Mouse (Mus musculus) kidney, embryonic 14.5 days (tissue): ENCODE data around the gene Kcnmb3. TPM values are rescaled to one million over a fixed set of nuclear protein-coding genes. Genes with fewer than 3 reads are reported as not detected.
A peak's percentile ranks its signal among the peaks of the same experiment; 100 is the strongest.

Experiments used
- ATAC-seq: fragments of 200-750 bp; cut with Nextera tagmentation; 2 replicates; pipeline ENCODE4 v1.8.0; 2017; ENCODE audit warnings: moderate number of reproducible peaks, mild to moderate bottlenecking, moderate TSS enrichment, moderate library complexity; ENCODE audit not compliant: low FRiP score, low TSS enrichment
- H3K27ac ChIP-seq: fragments of 300-500 bp; sonication (generic); 2 replicates; pipeline ENCODE4 v1.5.1; 2014; ENCODE audit warnings: low read depth, mild to moderate bottlenecking, low read length, moderate library complexity, mixed read lengths
- H3K27me3 ChIP-seq: fragments of 300-500 bp; sonication (generic); 2 replicates; pipeline ENCODE4 v1.6.1; 2014; ENCODE audit warnings: mild to moderate bottlenecking, low read length; ENCODE audit not compliant: control insufficient read depth, insufficient read depth
- H3K36me3 ChIP-seq: fragments of 300-500 bp; sonication (generic); 2 replicates; pipeline ENCODE4 v1.6.1; 2014; ENCODE audit warnings: low read length, mixed read lengths; ENCODE audit not compliant: control insufficient read depth, insufficient read depth
- H3K4me1 ChIP-seq: fragments of 300-500 bp; sonication (generic); 2 replicates; pipeline ENCODE4 v1.6.1; 2014; ENCODE audit warnings: low read length, mixed read lengths; ENCODE audit not compliant: control insufficient read depth, insufficient read depth
- H3K4me2 ChIP-seq: fragments of 300-500 bp; sonication (generic); replicated peaks from 2 replicates; pipeline ENCODE4 v1.6.1; 2014; ENCODE audit warnings: low read depth, mild to moderate bottlenecking, low read length
- H3K4me3 ChIP-seq: fragments of 300-500 bp; sonication (generic); 2 replicates; pipeline ENCODE4 v1.5.1; 2014; ENCODE audit warnings: mild to moderate bottlenecking, low read length
- H3K9ac ChIP-seq: fragments of 300-500 bp; sonication (generic); 2 replicates; pipeline ENCODE4 v1.6.1; 2014; ENCODE audit warnings: low read depth, mild to moderate bottlenecking, low read length, moderate library complexity
- H3K9me3 ChIP-seq: fragments of 300-500 bp; sonication (generic); 2 replicates; pipeline ENCODE4 v1.6.1; 2016; ENCODE audit warnings: low read length; ENCODE audit not compliant: control insufficient read depth
- WGBS: fragments of 180-500 bp; shearing (Covaris S2); extraction: QIAGEN DNeasy Blood & Tissue Kit; methylation state at CpG from one replicate; pipeline ENCODE4 v1.1.7; 2014; 5-methylcytosine and 5-hydroxymethylcytosine counted together
- polyA plus RNA-seq: library from polyadenylated mRNA; unstranded; fragments of >200 nt; fragmentation: Nextera tagmentation; extraction: Ambion mirVana; gene quantifications from 2 replicates; pipeline ENCODE4 v1.2.1, GENCODE M21; 2014

Kcnmb3 gene
- not detected in 2 replicates for polyA plus RNA-seq

GRCm38 (mm10) chr3:32492097-32493090, at the start of gene Kcnmb3:
Gene Kcnmb3 (minus strand): TSS chr3:32492231.
- H3K4me2 ChIP-seq: no peak within 1 kb of the TSS
- H3K36me3 ChIP-seq: no peaks in the 10 kb centered on the region
- no peak within 1 kb of the TSS for H3K4me3 ChIP-seq
- H3K9me3 ChIP-seq: no peaks in the 10 kb centered on the region
- 83% methylated on average over 11 of the region's 11 CpGs for WGBS
- H3K27me3 ChIP-seq: no peaks in the 10 kb centered on the region
- no peak for ATAC-seq
- no peaks in the 10 kb centered on the region for H3K4me1 ChIP-seq
- no peak within 1 kb of the TSS for H3K27ac ChIP-seq
- H3K9ac ChIP-seq: no peak within 1 kb of the TSS

- Histone ChIP-seq H3K36me3 (peaks cover 30% of the 10 kb centered on the region; the same call in 1 of the 2 replicates), H3K27ac (no peak overlapping the region), H3K27me3 (no peaks in the 10 kb centered on the region), H3K9me3 (no peaks in the 10 kb centered on the region), H3K4me2 (no peak overlapping the region), H3K4me3 (no peak overlapping the region), H3K4me1 (no peaks in the 10 kb centered on the region), H3K9ac (no peak overlapping the region)
- no peak for ATAC-seq
- WGBS: 95% methylated on average over 5 of the region's 5 CpGs
These were observed 46.1 kb upstream of the Kcnmb3 start for GRCm38 (mm10) chr3:32538091-32538490.

DNA sequence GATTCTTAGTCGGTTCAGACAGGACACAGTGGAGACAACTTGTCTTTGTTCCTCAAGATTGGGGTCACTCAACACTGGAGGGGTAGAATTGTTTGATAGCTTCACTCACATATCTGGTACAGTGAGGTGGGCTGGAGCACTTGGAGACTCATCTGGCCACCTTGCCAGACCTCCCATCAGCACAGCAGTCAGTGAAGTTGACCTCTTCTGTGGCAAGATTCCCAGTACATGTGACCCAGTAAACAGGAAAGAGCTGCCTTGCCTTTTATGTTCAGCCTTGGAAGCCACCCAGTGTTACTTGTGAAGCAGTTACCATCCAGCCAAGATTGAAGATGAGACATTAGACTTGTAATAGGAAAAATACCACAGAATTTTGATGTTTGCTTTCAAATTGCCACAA, 45.5 kb upstream of the Kcnmb3 start:
- peaks cover 27% of the 10 kb centered on the region; the same call in 1 of the 2 replicates for H3K36me3 ChIP-seq

GRCm38 (mm10) chr3:32535692-32536091, 43.7 kb upstream of the Kcnmb3 start:
- Histone ChIP-seq H3K4me1 (no peaks in the 10 kb centered on the region), H3K9me3 (no peaks in the 10 kb centered on the region), H3K27ac (no peak overlapping the region), H3K4me2 (no peak overlapping the region), H3K36me3 (peaks cover 24% of the 10 kb centered on the region; the same call in 1 of the 2 replicates), H3K9ac (no peak overlapping the region), H3K27me3 (no peaks in the 10 kb centered on the region), H3K4me3 (no peak overlapping the region)
- 71% methylated on average over 1 of the region's 1 CpGs for WGBS
- ATAC-seq: no peak

More for the DNA sequence above, 45.5 kb upstream of the Kcnmb3 start:
- Histone ChIP-seq H3K27ac (no peak overlapping the region), H3K9me3 (no peaks in the 10 kb centered on the region), H3K9ac (no peak overlapping the region), H3K4me3 (no peak overlapping the region), H3K27me3 (no peaks in the 10 kb centered on the region), H3K4me1 (no peaks in the 10 kb centered on the region), H3K4me2 (no peak overlapping the region)
- no peak for ATAC-seq
- 97% methylated on average over 1 of the region's 1 CpGs for WGBS

DNA sequence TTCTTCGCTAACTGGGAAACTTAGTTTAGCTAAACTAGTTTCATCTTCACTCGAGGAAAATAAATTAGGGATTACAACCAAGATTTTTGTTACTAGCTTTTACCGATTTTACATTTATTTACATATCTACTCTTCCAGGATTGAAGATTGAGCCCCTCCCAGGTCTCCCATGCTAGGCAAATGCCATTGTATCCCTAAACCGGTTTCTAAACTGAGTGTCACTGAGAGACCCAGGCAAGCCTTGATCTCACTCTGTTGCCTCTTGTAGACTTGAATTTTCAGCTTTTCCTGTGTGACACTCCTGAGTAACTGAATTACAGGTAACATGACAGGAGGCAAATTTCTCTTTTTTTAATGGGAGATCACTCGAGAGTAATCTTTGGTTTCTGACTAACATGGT, 38.0 kb upstream of the Kcnmb3 start:
- no peak overlapping the region for H3K27ac ChIP-seq
- peaks cover 8% of the 10 kb centered on the region; the same call in 1 of the 2 replicates for H3K9me3 ChIP-seq
- ATAC-seq: no peak
- peak overlapping the region; percentile 78; the same call in 1 of the 2 replicates for H3K9ac ChIP-seq
- 12% methylated on average over 5 of the region's 5 CpGs for WGBS
- H3K4me2 ChIP-seq: peak overlapping the region; percentile 43
- H3K27me3 ChIP-seq: no peaks in the 10 kb centered on the region
- H3K36me3 ChIP-seq: peaks cover 8% of the 10 kb centered on the region; the same call in 1 of the 2 replicates
- no peaks in the 10 kb centered on the region for H3K4me1 ChIP-seq
- peak overlapping the region; percentile 79 for H3K4me3 ChIP-seq

DNA sequence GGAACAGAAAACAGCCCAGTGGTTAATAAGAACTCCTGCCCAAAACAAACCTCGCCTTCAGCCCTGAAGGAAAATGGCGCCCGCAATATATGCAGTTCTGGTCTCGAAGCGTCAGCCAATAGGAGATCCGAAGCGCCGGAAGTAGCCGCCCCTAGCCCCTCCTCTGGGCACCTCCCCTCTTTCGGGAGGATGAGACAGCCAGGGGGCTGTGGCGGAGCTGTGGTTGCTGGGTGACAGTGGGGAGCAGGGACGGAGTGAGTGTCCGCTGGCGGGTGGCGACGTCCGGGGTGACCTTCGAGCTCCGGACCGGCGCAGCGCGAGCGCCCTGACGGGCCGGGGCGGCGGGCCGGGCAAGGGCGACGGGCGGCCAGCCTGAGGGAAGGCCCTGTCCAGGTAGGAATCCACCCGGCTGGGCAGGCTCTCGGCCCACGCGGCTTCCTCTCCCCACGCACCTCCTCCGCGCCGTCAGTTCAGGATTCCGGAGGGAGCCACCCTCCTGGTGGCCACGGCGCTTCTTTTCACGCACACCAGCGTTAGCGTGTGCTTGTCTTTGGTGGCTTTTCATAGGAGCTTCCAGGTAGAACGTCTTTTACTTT, 37.4 kb upstream of the Kcnmb3 start, which contains the start of gene Mfn1:
Gene Mfn1 (plus strand): TSS at position 163 of the 596 bp plus-strand sequence.
- Histone ChIP-seq H3K9ac (peak within 1 kb of the TSS; percentile 78), H3K9me3 (peaks cover 8% of the 10 kb centered on the region; the same call in 1 of the 2 replicates)

DNA sequence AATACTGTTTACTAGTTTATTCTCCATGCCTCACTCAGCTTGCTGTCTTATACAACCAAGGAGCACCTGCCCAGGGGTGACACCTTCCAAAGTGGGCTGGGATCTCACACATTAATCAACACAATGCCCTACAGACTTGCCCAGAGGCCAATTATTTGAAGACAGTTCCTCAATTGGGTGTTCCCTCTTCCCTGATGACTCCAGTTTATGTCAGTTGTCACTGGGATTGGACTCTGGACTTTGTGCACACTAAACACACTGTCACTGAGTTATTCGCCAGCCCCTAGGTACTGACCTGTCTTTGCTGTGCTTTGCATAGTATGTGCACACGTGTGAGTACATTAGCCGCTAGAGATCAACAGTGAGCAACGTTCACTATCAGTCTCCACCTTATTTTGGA, 35.1 kb upstream of the Kcnmb3 start:
- H3K9ac ChIP-seq: no peak overlapping the region
- H3K36me3 ChIP-seq: peaks cover 6% of the 10 kb centered on the region
- no peak for ATAC-seq
- no peak overlapping the region for H3K27ac ChIP-seq
- peaks cover 12% of the 10 kb centered on the region; the same call in 1 of the 2 replicates for H3K9me3 ChIP-seq
- 93% methylated on average over 4 of the region's 4 CpGs for WGBS
- H3K4me3 ChIP-seq: no peak overlapping the region
- H3K4me1 ChIP-seq: no peaks in the 10 kb centered on the region
- no peak overlapping the region for H3K4me2 ChIP-seq
- H3K27me3 ChIP-seq: no peaks in the 10 kb centered on the region

More for the DNA sequence above, 37.4 kb upstream of the Kcnmb3 start, which contains the start of gene Mfn1:
- peak within 1 kb of the TSS; percentile 79 for H3K4me3 ChIP-seq
- H3K4me1 ChIP-seq: no peaks in the 10 kb centered on the region
- ATAC-seq: peak; percentile 100
- H3K27me3 ChIP-seq: no peaks in the 10 kb centered on the region
- WGBS: 0% methylated on average over 46 of the region's 47 CpGs
- H3K27ac ChIP-seq: peak within 1 kb of the TSS; percentile 49; the same call in 1 of the 2 replicates
- peaks cover 3% of the 10 kb centered on the region; the same call in 1 of the 2 replicates for H3K36me3 ChIP-seq
- H3K4me2 ChIP-seq: peak within 1 kb of the TSS; percentile 43

DNA sequence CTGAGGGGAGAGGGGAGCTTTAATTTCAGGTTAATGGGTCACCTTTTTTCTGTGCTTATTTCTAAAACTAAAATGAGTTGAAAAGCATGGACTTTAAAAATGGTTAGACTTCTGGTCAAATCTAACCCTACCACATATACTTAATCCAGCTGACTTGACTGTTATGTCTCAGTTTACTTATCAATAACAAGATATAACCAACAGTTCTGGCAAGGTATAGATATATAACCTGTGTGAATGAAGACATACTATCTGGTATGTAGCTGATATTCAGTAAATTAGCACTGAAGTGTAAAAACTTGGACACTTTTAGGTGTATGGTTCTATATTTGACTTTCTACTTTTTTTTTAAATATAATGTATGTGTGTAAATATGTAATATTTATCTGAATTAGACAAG, 21.5 kb upstream of the Kcnmb3 start:
- Histone ChIP-seq H3K4me1 (no peaks in the 10 kb centered on the region), H3K36me3 (peaks cover 29% of the 10 kb centered on the region), H3K27me3 (no peaks in the 10 kb centered on the region), H3K4me2 (no peak overlapping the region), H3K9me3 (no peaks in the 10 kb centered on the region), H3K27ac (no peak overlapping the region), H3K9ac (no peak overlapping the region), H3K4me3 (no peak overlapping the region)
- no peak for ATAC-seq
